ENCODE assay signal across 34 mouse cellular contexts in the genomic region with DNA sequence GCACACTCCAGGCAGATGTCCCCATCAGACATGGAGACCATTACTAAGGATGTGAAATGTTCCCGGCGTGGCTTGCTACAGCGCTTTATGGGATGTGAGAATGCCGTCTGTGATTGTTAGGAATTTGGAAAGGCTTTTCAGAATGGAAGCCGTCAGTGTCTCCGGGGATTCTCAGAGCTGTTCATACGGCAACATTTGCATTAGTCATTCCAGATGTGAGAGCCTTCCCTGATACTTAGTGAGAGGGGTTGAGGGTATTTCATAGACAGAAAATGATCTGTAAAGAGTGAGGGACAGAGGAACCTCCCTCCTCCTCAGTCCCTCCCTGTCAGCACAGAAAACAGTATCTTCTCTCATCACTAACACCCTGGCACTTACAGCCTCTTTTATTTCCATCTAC.
DNase-seq lines count a peak whose midpoint lies in the region; ATAC-seq and TF ChIP-seq lines count a peak whose summit lies in the region.
"Had no signal": no experiment of that assay in that cellular context is flagged by ENCODE, and none has a peak within 500 bp of the region (broad histone marks: within the 10 kb centered on the region; RNA-seq: fewer than 3 reads in every experiment).

No protein-coding gene starts in this region.

- no peak for TF ChIP-seq POLR2A in limb, embryonic 14.5 days (IDR thresholded peaks at IDR 0.05; ENCODE audit: borderline replicate concordance, extremely low read depth, insufficient read depth, insufficient read length)

- 0 out of 2 replicates have a peak overlapping the region, but pooled peaks have one; percentile 19 for H3K4me2 ChIP-seq in limb, embryonic 13.5 days (replicated peaks)
- H3K4me2 ChIP-seq in midbrain, embryonic 14.5 days (ENCODE audit: low read length) = no peak overlapping the region
- H3K4me2 ChIP-seq in embryonic facial prominence, embryonic 11.5 days (ENCODE audit: low read depth, low read length) = no peak overlapping the region
- no peak overlapping the region for H3K4me2 ChIP-seq in limb, embryonic 14.5 days (replicated peaks; ENCODE audit: low read depth, low read length, severe bottlenecking)
- H3K4me2 ChIP-seq: embryonic facial prominence, embryonic 13.5 days; forebrain, embryonic 13.5 days; heart, embryonic 15.5 days; hindbrain, embryonic 12.5 days; intestine, embryonic 15.5 days; liver, embryonic 11.5 days; midbrain, embryonic 15.5 days; neural tube, embryonic 12.5 days had no signal

- 0 out of 2 replicates have a peak, but pooled peaks cover 6% of the 10 kb centered on the region for H3K27me3 ChIP-seq in limb, embryonic 13.5 days
- peaks cover 22% of the 10 kb centered on the region for H3K27me3 ChIP-seq in limb, embryonic 10.5 days (ENCODE audit: low read depth, poor library complexity, severe bottlenecking)
- H3K27me3 ChIP-seq in midbrain, embryonic 14.5 days (ENCODE audit: control insufficient read depth, insufficient read depth, low read length) = no peaks in the 10 kb centered on the region
- no peaks in the 10 kb centered on the region for H3K27me3 ChIP-seq in midbrain, embryonic 10.5 days (ENCODE audit: low read depth, poor library complexity, severe bottlenecking)
- no peaks in the 10 kb centered on the region for H3K27me3 ChIP-seq in embryonic facial prominence, embryonic 11.5 days (ENCODE audit: control insufficient read depth, insufficient read depth, low read length)
- no peaks in the 10 kb centered on the region for H3K27me3 ChIP-seq in limb, embryonic 14.5 days (ENCODE audit: control insufficient read depth, insufficient read depth, low read length)
- H3K27me3 ChIP-seq: embryonic facial prominence, embryonic 13.5 days; forebrain, embryonic 13.5 days; heart, embryonic 15.5 days; hindbrain, embryonic 12.5 days; intestine, embryonic 15.5 days; midbrain, embryonic 15.5 days; neural tube, embryonic 12.5 days had no signal

- no peak overlapping the region for H3K27ac ChIP-seq in limb, embryonic 13.5 days
- no peak overlapping the region for H3K27ac ChIP-seq in limb, embryonic 10.5 days
- H3K27ac ChIP-seq in midbrain, embryonic 14.5 days (replicated peaks; ENCODE audit: low read depth, low read length) = no peak overlapping the region
- H3K27ac ChIP-seq in midbrain, embryonic 10.5 days (replicated peaks) = no peak overlapping the region
- no peak overlapping the region for H3K27ac ChIP-seq in embryonic facial prominence, embryonic 11.5 days (replicated peaks; ENCODE audit: low read depth, low read length)
- no peak overlapping the region for H3K27ac ChIP-seq in limb, embryonic 14.5 days (replicated peaks; ENCODE audit: low read depth, low read length)
- H3K27ac ChIP-seq: embryonic facial prominence, embryonic 13.5 days; forebrain, embryonic 13.5 days; heart, embryonic 10.5 days; heart, embryonic 15.5 days; hindbrain, embryonic 12.5 days; hindbrain, postnatal 0 days; intestine, embryonic 15.5 days; kidney, postnatal 0 days; macrophage; midbrain, embryonic 15.5 days; neural tube, embryonic 12.5 days; stomach, postnatal 0 days had no signal

- no peak overlapping the region for H3K9ac ChIP-seq in limb, embryonic 13.5 days
- H3K9ac ChIP-seq in midbrain, embryonic 14.5 days (replicated peaks; ENCODE audit: low read length) = no peak overlapping the region
- H3K9ac ChIP-seq in embryonic facial prominence, embryonic 11.5 days (replicated peaks; ENCODE audit: low read length) = no peak overlapping the region
- H3K9ac ChIP-seq in limb, embryonic 14.5 days (ENCODE audit: low read depth, low read length, severe bottlenecking) = no peak overlapping the region
- H3K9ac ChIP-seq: embryonic facial prominence, embryonic 13.5 days; forebrain, embryonic 13.5 days; heart, embryonic 15.5 days; hindbrain, embryonic 12.5 days; intestine, embryonic 15.5 days; midbrain, embryonic 15.5 days; neural tube, embryonic 12.5 days had no signal

- 40% methylated on average over 7 of the region's 7 CpGs for WGBS in limb, embryonic 13.5 days
- 76% methylated on average over 7 of the region's 7 CpGs for WGBS in limb, embryonic 10.5 days
- 80% methylated on average over 7 of the region's 7 CpGs for WGBS in midbrain, embryonic 14.5 days
- 86% methylated on average over 7 of the region's 7 CpGs for WGBS in midbrain, embryonic 10.5 days
- WGBS in embryonic facial prominence, embryonic 11.5 days = 51% methylated on average over 7 of the region's 7 CpGs
- 35% methylated on average over 7 of the region's 7 CpGs for WGBS in limb, embryonic 14.5 days

- no peaks in the 10 kb centered on the region for H3K9me3 ChIP-seq in limb, embryonic 13.5 days
- H3K9me3 ChIP-seq in limb, embryonic 10.5 days (replicated peaks) = no peaks in the 10 kb centered on the region
- H3K9me3 ChIP-seq in midbrain, embryonic 14.5 days (ENCODE audit: control insufficient read depth, low read length) = no peaks in the 10 kb centered on the region
- H3K9me3 ChIP-seq in midbrain, embryonic 10.5 days (replicated peaks) = no peaks in the 10 kb centered on the region
- no peaks in the 10 kb centered on the region for H3K9me3 ChIP-seq in embryonic facial prominence, embryonic 11.5 days (replicated peaks; ENCODE audit: control insufficient read depth, low read length)
- no peaks in the 10 kb centered on the region for H3K9me3 ChIP-seq in limb, embryonic 14.5 days (ENCODE audit: control insufficient read depth, low read length)
- H3K9me3 ChIP-seq: embryonic facial prominence, embryonic 13.5 days; forebrain, embryonic 13.5 days; heart, embryonic 10.5 days; heart, embryonic 15.5 days; hindbrain, embryonic 12.5 days; intestine, embryonic 15.5 days; midbrain, embryonic 15.5 days; neural tube, embryonic 12.5 days had no signal

- no peak for DNase-seq in limb, embryonic 10.5 days (ENCODE audit: low spot score)
- DNase-seq in midbrain, embryonic 14.5 days = peak; percentile 11
- DNase-seq in midbrain, embryonic 10.5 days (ENCODE audit: low spot score) = no peak
- peak; percentile 60 for DNase-seq in embryonic facial prominence, embryonic 11.5 days (ENCODE audit: low spot score)
- DNase-seq in limb, embryonic 14.5 days (ENCODE audit: low spot score) = peak; percentile 81
- no peak for DNase-seq in kidney, adult 9 months
- no peak for DNase-seq in thymus, postnatal 4 days
- DNase-seq: adrenal gland, postnatal 10 days; B cell, adult 2 months; cerebellum, adult 8-10 months; cerebellum, postnatal 36 days; gastrocnemius, postnatal 14 days; heart, postnatal 36 days; kidney, adult 2 months; layer of hippocampus, postnatal 36 days; left cerebral cortex, postnatal 4 days; right cerebral cortex, adult 18-20 months; right cerebral cortex, postnatal 4 days; thymus, adult 2 months had no signal

- H3K4me3 ChIP-seq in limb, embryonic 13.5 days = no peak overlapping the region
- no peak overlapping the region for H3K4me3 ChIP-seq in limb, embryonic 10.5 days
- no peak overlapping the region for H3K4me3 ChIP-seq in midbrain, embryonic 14.5 days (replicated peaks; ENCODE audit: low read depth, low read length)
- no peak overlapping the region for H3K4me3 ChIP-seq in midbrain, embryonic 10.5 days
- H3K4me3 ChIP-seq in embryonic facial prominence, embryonic 11.5 days (ENCODE audit: low read depth, low read length) = no peak overlapping the region
- H3K4me3 ChIP-seq in limb, embryonic 14.5 days (replicated peaks; ENCODE audit: low read length) = no peak overlapping the region
- H3K4me3 ChIP-seq: embryonic facial prominence, embryonic 13.5 days; forebrain, embryonic 13.5 days; heart, embryonic 10.5 days; heart, embryonic 15.5 days; hindbrain, embryonic 12.5 days; intestine, embryonic 15.5 days; midbrain, embryonic 15.5 days; myocyte; neural tube, embryonic 12.5 days had no signal

- peaks cover 4% of the 10 kb centered on the region; the same call in 1 of the 2 replicates for H3K4me1 ChIP-seq in limb, embryonic 13.5 days
- H3K4me1 ChIP-seq in limb, embryonic 10.5 days = peaks cover 3% of the 10 kb centered on the region
- no peaks in the 10 kb centered on the region for H3K4me1 ChIP-seq in midbrain, embryonic 14.5 days (ENCODE audit: control insufficient read depth, insufficient read depth, low read length)
- no peaks in the 10 kb centered on the region for H3K4me1 ChIP-seq in midbrain, embryonic 10.5 days
- no peaks in the 10 kb centered on the region for H3K4me1 ChIP-seq in embryonic facial prominence, embryonic 11.5 days (ENCODE audit: control insufficient read depth, insufficient read depth, low read length)
- no peaks in the 10 kb centered on the region for H3K4me1 ChIP-seq in limb, embryonic 14.5 days (ENCODE audit: control insufficient read depth, insufficient read depth, low read length)
- H3K4me1 ChIP-seq: forebrain, embryonic 13.5 days; heart, embryonic 10.5 days; heart, embryonic 15.5 days; hindbrain, embryonic 12.5 days; intestine, embryonic 15.5 days; midbrain, embryonic 15.5 days; neural tube, embryonic 12.5 days had no signal

- no peaks in the 10 kb centered on the region for H3K36me3 ChIP-seq in limb, embryonic 13.5 days
- no peaks in the 10 kb centered on the region for H3K36me3 ChIP-seq in limb, embryonic 10.5 days
- no peaks in the 10 kb centered on the region for H3K36me3 ChIP-seq in midbrain, embryonic 14.5 days (ENCODE audit: control insufficient read depth, insufficient read depth, low read length)
- H3K36me3 ChIP-seq in midbrain, embryonic 10.5 days = no peaks in the 10 kb centered on the region
- H3K36me3 ChIP-seq in embryonic facial prominence, embryonic 11.5 days (replicated peaks; ENCODE audit: control insufficient read depth, insufficient read depth, low read depth, low read length) = no peaks in the 10 kb centered on the region
- no peaks in the 10 kb centered on the region for H3K36me3 ChIP-seq in limb, embryonic 14.5 days (ENCODE audit: control insufficient read depth, insufficient read depth, low read length)
- H3K36me3 ChIP-seq: embryonic facial prominence, embryonic 13.5 days; heart, embryonic 10.5 days; heart, embryonic 15.5 days; hindbrain, embryonic 12.5 days; intestine, embryonic 15.5 days; midbrain, embryonic 15.5 days; neural tube, embryonic 12.5 days had no signal

- peak; percentile 66 for ATAC-seq in limb, embryonic 13.5 days (ENCODE audit: low FRiP score, low read depth)
- no peak for ATAC-seq in midbrain, embryonic 14.5 days (ENCODE audit: low FRiP score, low TSS enrichment)
- no peak for ATAC-seq in embryonic facial prominence, embryonic 11.5 days (replicated peaks; ENCODE audit: insufficient number of reproducible peaks, low FRiP score, low TSS enrichment, low read depth)
- ATAC-seq in limb, embryonic 14.5 days (ENCODE audit: low FRiP score, low read depth) = peak; percentile 76
- ATAC-seq: forebrain, embryonic 13.5 days; hindbrain, postnatal 0 days; intestine, embryonic 15.5 days; midbrain, embryonic 15.5 days had no signal

Comparison
In these comparisons a context has a peak if more than half of its experiments do, and no peak if none do; other contexts are left out.
1. DNase-seq: peak in midbrain, embryonic 14.5 days (single experiment), embryonic facial prominence, embryonic 11.5 days (single experiment) and limb, embryonic 14.5 days (single experiment); none in limb, embryonic 10.5 days (single experiment), midbrain, embryonic 10.5 days (single experiment), kidney, adult 9 months (single experiment) and thymus, postnatal 4 days (single experiment).
2. ATAC-seq: peak in limb, embryonic 13.5 days (single experiment) and limb, embryonic 14.5 days (single experiment); none in midbrain, embryonic 14.5 days (single experiment) and embryonic facial prominence, embryonic 11.5 days (single experiment).